Mouse (Mus musculus) CD4-positive, CD25-positive, alpha-beta regulatory T cell, adult 4 months (primary cell): Measurements from ENCODE around the gene Rubcn. TPM values are rescaled to one million over a fixed set of nuclear protein-coding genes. Genes with fewer than 3 reads are reported as not detected.
A peak's percentile ranks its signal among the peaks of the same experiment; 100 is the strongest.
"Not testable (repeated sequence)": the region's sequence is repeated elsewhere in the genome, so short reads cannot be mapped to it uniquely, and the experiment has no call there.

Experiments
- ATAC-seq: one replicate; pipeline ENCODE4 v1.8.0; 2017
- polyA plus RNA-seq, 2 experiments: library from polyadenylated mRNA; unstranded; fragments of 100-300 nt; shearing (Covaris generic); gene quantifications; one replicate each; pipeline ENCODE4 v1.2.1; 2017

Rubcn gene
- 10 to 100 TPM; 13.3 to 19.6 TPM for polyA plus RNA-seq

- peak; percentile 93 for ATAC-seq
Measured at GRCm38 (mm10) chr16:32877343-32878156, at the start of gene Rubcn, which contains the start of gene Fyttd1. Rubcn (minus strand) TSS chr16:32877766. Fyttd1 (plus strand) TSS chr16:32877500.

GRCm38 (mm10) chr16:32927044-32927443 is 49.5 kb upstream of the Rubcn start:
- ATAC-seq, result no peak

GRCm38 (mm10) chr16:32926629-32927028 is 49.1 kb upstream of the Rubcn start:
- not testable (repeated sequence) for ATAC-seq

- peak; percentile 53 for ATAC-seq
Measured at GRCm38 (mm10) chr16:32915292-32916068, 37.9 kb upstream of the Rubcn start.

GRCm38 (mm10) chr16:32913937-32914881 is 36.6 kb upstream of the Rubcn start, which contains the start of gene Lrch3:
Lrch3 (plus strand) TSS chr16:32914100.
- ATAC-seq, result peak; percentile 71

GRCm38 (mm10) chr16:32913212-32913611 is 35.6 kb upstream of the Rubcn start:
- ATAC-seq, result no peak

- no peak for ATAC-seq
Measured at GRCm38 (mm10) chr16:32906727-32907126, 29.2 kb upstream of the Rubcn start.

- ATAC-seq, result no peak
Measured at GRCm38 (mm10) chr16:32906186-32906585, 28.6 kb upstream of the Rubcn start.

GRCm38 (mm10) chr16:32902051-32902428 is 24.5 kb upstream of the Rubcn start:
- no peak for ATAC-seq

- ATAC-seq, result no peak
Measured at GRCm38 (mm10) chr16:32901360-32902050, 23.9 kb upstream of the Rubcn start.

GRCm38 (mm10) chr16:32896126-32896525 is 18.6 kb upstream of the Rubcn start:
- ATAC-seq, result no peak

- ATAC-seq, result no peak
Measured at GRCm38 (mm10) chr16:32889881-32890280, 12.3 kb upstream of the Rubcn start.

- no peak for ATAC-seq
Measured at GRCm38 (mm10) chr16:32887996-32888395, 10.4 kb upstream of the Rubcn start.

- ATAC-seq, result no peak
Measured at GRCm38 (mm10) chr16:32881538-32881937, 4.0 kb upstream of the Rubcn start.

- ATAC-seq, result no peak
Measured at GRCm38 (mm10) chr16:32878972-32879926, 1.7 kb upstream of the Rubcn start.

- peak; percentile 14 for ATAC-seq
Measured at GRCm38 (mm10) chr16:32878157-32878598, 612 bp upstream of the Rubcn start.

- no peak for ATAC-seq
Measured at GRCm38 (mm10) chr16:32876831-32877230, 735 bp downstream of the Rubcn start.

GRCm38 (mm10) chr16:32875847-32876246 is 1.7 kb downstream of the Rubcn start:
- ATAC-seq, result no peak

- not testable (repeated sequence) for ATAC-seq
Measured at GRCm38 (mm10) chr16:32875281-32875680, 2.3 kb downstream of the Rubcn start.

GRCm38 (mm10) chr16:32873366-32873765 is 4.2 kb downstream of the Rubcn start:
- no peak for ATAC-seq
